ENCODE assay signal across 9 mouse cellular contexts in genomic region chr5:123609843-123610242, GRCm38 (mm10). TPM values are rescaled to one million over a fixed set of nuclear protein-coding genes. Genes with fewer than 3 reads are reported as not detected.
A peak's percentile ranks its signal among the peaks of the same experiment; 100 is the strongest.
DNase-seq lines count a peak whose midpoint lies in the region; ATAC-seq and TF ChIP-seq lines count a peak whose summit lies in the region.
"Had no signal": no experiment of that assay in that cellular context is flagged by ENCODE, and none has a peak within 500 bp of the region (broad histone marks: within the 10 kb centered on the region; RNA-seq: fewer than 3 reads in every experiment).

No protein-coding gene starts in this region.

- no peak overlapping the region for H3K4me2 ChIP-seq in kidney, embryonic 14.5 days (replicated peaks; ENCODE audit: low read depth, low read length)
- no peak overlapping the region for H3K4me2 ChIP-seq in embryonic facial prominence, embryonic 14.5 days (ENCODE audit: low read depth, low read length)
- H3K4me2 ChIP-seq in heart, postnatal 0 days (ENCODE audit: low read depth, low read length), result no peak overlapping the region
- H3K4me2 ChIP-seq: embryonic facial prominence, embryonic 12.5 days had no signal

- no peak for TF ChIP-seq EP300 in heart, postnatal 0 days (IDR thresholded peaks at IDR 0.05; ENCODE audit: low read depth)

- no peaks in the 10 kb centered on the region for H3K27me3 ChIP-seq in kidney, embryonic 14.5 days (ENCODE audit: control insufficient read depth, insufficient read depth, low read length)
- H3K27me3 ChIP-seq in embryonic facial prominence, embryonic 14.5 days (replicated peaks; ENCODE audit: control insufficient read depth, insufficient read depth, low read length), result no peaks in the 10 kb centered on the region
- H3K27me3 ChIP-seq in heart, postnatal 0 days (ENCODE audit: control insufficient read depth, insufficient read depth, low read length), result no peaks in the 10 kb centered on the region
- H3K27me3 ChIP-seq: embryonic facial prominence, embryonic 12.5 days had no signal

- TF ChIP-seq CTCF in bone marrow macrophage, adult 2 months (IDR thresholded peaks at IDR 0.05; ENCODE audit: low read depth, low read length), result peak; percentile 69; the same call in 1 of the 2 replicates
- TF ChIP-seq CTCF in heart, postnatal 0 days (IDR thresholded peaks at IDR 0.05; ENCODE audit: low read depth), result peak; percentile 98

- no peak for TF ChIP-seq POLR2A in bone marrow macrophage, adult 2 months (IDR thresholded peaks at IDR 0.05; ENCODE audit: borderline replicate concordance, low read depth, low read length)

- H3K4me3 ChIP-seq in kidney, embryonic 14.5 days (ENCODE audit: low read length), result no peak overlapping the region
- no peak overlapping the region for H3K4me3 ChIP-seq in bone marrow macrophage, adult 2 months (ENCODE audit: insufficient read depth, low read length)
- H3K4me3 ChIP-seq in embryonic facial prominence, embryonic 14.5 days (ENCODE audit: low read depth, low read length), result no peak overlapping the region
- no peak overlapping the region for H3K4me3 ChIP-seq in heart, postnatal 0 days (ENCODE audit: low read depth, low read length)
- H3K4me3 ChIP-seq: embryonic facial prominence, embryonic 12.5 days had no signal

- WGBS in kidney, embryonic 14.5 days, result 25% methylated on average over 4 of the region's 4 CpGs
- WGBS in embryonic facial prominence, embryonic 14.5 days, result 28% methylated on average over 4 of the region's 4 CpGs
- WGBS in heart, postnatal 0 days, result 23% methylated on average over 4 of the region's 4 CpGs

- ATAC-seq in kidney, embryonic 14.5 days (ENCODE audit: low FRiP score, low TSS enrichment), result no peak
- ATAC-seq in embryonic facial prominence, embryonic 14.5 days (ENCODE audit: low read depth), result peak; percentile 70; the same call in 1 of the 2 replicates
- ATAC-seq in heart, postnatal 0 days (ENCODE audit: insufficient read depth, low read depth), result peak; percentile 78
- ATAC-seq in megakaryocyte-erythroid progenitor cell, adult 5-6 weeks (replicated peaks; ENCODE audit: low FRiP score, low TSS enrichment, poor library complexity, severe bottlenecking), result peak; percentile 89

- H3K9me3 ChIP-seq in kidney, embryonic 14.5 days (ENCODE audit: control insufficient read depth, low read length), result no peaks in the 10 kb centered on the region
- H3K9me3 ChIP-seq in embryonic facial prominence, embryonic 14.5 days (ENCODE audit: control insufficient read depth, low read length), result no peaks in the 10 kb centered on the region
- no peaks in the 10 kb centered on the region for H3K9me3 ChIP-seq in heart, postnatal 0 days (replicated peaks; ENCODE audit: control insufficient read depth, low read length)
- H3K9me3 ChIP-seq: embryonic facial prominence, embryonic 12.5 days had no signal

- H3K36me3 ChIP-seq in kidney, embryonic 14.5 days (ENCODE audit: control insufficient read depth, insufficient read depth, low read length), result peaks cover 59% of the 10 kb centered on the region
- peaks cover 82% of the 10 kb centered on the region for H3K36me3 ChIP-seq in embryonic facial prominence, embryonic 14.5 days (ENCODE audit: control insufficient read depth, insufficient read depth, low read length)
- H3K36me3 ChIP-seq in heart, postnatal 0 days (replicated peaks; ENCODE audit: control insufficient read depth, insufficient read depth, low read length), result peaks cover 91% of the 10 kb centered on the region

- no peaks in the 10 kb centered on the region for H3K4me1 ChIP-seq in kidney, embryonic 14.5 days (ENCODE audit: control insufficient read depth, insufficient read depth, low read length)
- H3K4me1 ChIP-seq in bone marrow macrophage, adult 2 months (ENCODE audit: control insufficient read depth, insufficient read depth, low read length), result peaks cover 16% of the 10 kb centered on the region
- no peaks in the 10 kb centered on the region for H3K4me1 ChIP-seq in embryonic facial prominence, embryonic 14.5 days (ENCODE audit: control insufficient read depth, insufficient read depth, low read length)
- H3K4me1 ChIP-seq in heart, postnatal 0 days (ENCODE audit: control insufficient read depth, insufficient read depth), result peaks cover 4% of the 10 kb centered on the region; the same call in 1 of the 2 replicates
- H3K4me1 ChIP-seq: embryonic facial prominence, embryonic 12.5 days had no signal

- H3K27ac ChIP-seq in kidney, embryonic 14.5 days (ENCODE audit: low read depth, low read length), result no peak overlapping the region
- no peak overlapping the region for H3K27ac ChIP-seq in bone marrow macrophage, adult 2 months (ENCODE audit: insufficient read depth, low read depth, low read length)
- no peak overlapping the region for H3K27ac ChIP-seq in embryonic facial prominence, embryonic 14.5 days (replicated peaks; ENCODE audit: low read depth, low read length)
- H3K27ac ChIP-seq in heart, postnatal 0 days (ENCODE audit: low read depth), result no peak overlapping the region
- H3K27ac ChIP-seq: embryonic facial prominence, embryonic 12.5 days had no signal

- no peak overlapping the region for H3K9ac ChIP-seq in kidney, embryonic 14.5 days (ENCODE audit: low read depth, low read length)
- H3K9ac ChIP-seq in embryonic facial prominence, embryonic 14.5 days (ENCODE audit: low read depth, low read length), result no peak overlapping the region
- H3K9ac ChIP-seq in heart, postnatal 0 days (replicated peaks; ENCODE audit: low read depth, low read length), result no peak overlapping the region
- H3K9ac ChIP-seq: embryonic facial prominence, embryonic 12.5 days had no signal

- peak; percentile 54 for DNase-seq in kidney, adult 11 months
- peak; percentile 74 for DNase-seq in embryonic facial prominence, embryonic 14.5 days (ENCODE audit: low spot score)
- peak; percentile 61 for DNase-seq in heart, postnatal 0 days (ENCODE audit: low spot score)
- DNase-seq in layer of hippocampus, postnatal 36 days, result peak; percentile 81 to 89
- DNase-seq in spleen, adult 12 weeks (ENCODE audit: low spot score), result peak; percentile 38

RNA-seq across cellular contexts. Expression of gene Vps33a, which starts 37.0 kb away (rescaled TPM):
- 17.1 and 34.5 TPM in 2 replicates for polyA plus RNA-seq in kidney, embryonic 14.5 days (2014; fragmentation: Nextera tagmentation; extraction: Ambion mirVana)
- polyA plus RNA-seq in bone marrow macrophage, adult 2 months (2012; ENCODE audit: insufficient read depth, insufficient read length, missing spikeins), result 43.2 and 44.3 TPM in 2 replicates
- 23.8 and 30.2 TPM in 2 replicates for polyA plus RNA-seq in embryonic facial prominence, embryonic 14.5 days (2014; fragmentation: Nextera tagmentation; extraction: Ambion mirVana)
- 15.9 and 42.7 TPM in 2 replicates for total RNA-seq in heart, postnatal 0 days (2014; rRNA removed; ENCODE audit: low replicate concordance)
- polyA plus RNA-seq in heart, postnatal 0 days (2015; fragmentation: Nextera tagmentation; extraction: Ambion mirVana), result 16.7 and 17.5 TPM in 2 replicates
- total RNA-seq in layer of hippocampus, postnatal 36 days (2021), result 10 to 100 TPM; 97.1 to 99.8 TPM
- total RNA-seq in megakaryocyte-erythroid progenitor cell, adult 5-6 weeks (2014; fragmentation: Nextera tagmentation), result 30.6 and 35.7 TPM in 2 replicates
- total RNA-seq in megakaryocyte-erythroid progenitor cell, adult 5-6 weeks (2017), result 20.8 and 31.6 TPM in 2 replicates
